Mouse (Mus musculus) C2C12 (cell line): ENCODE measurements around the gene Trim14.

ENCODE experiments used
- CTCF ChIP-seq: IDR thresholded peaks from one replicate; pipeline ENCODE4 v1.5.1; 2011; ENCODE audit not compliant: control insufficient read depth, insufficient read depth, insufficient read length
- MAX ChIP-seq: IDR thresholded peaks from one replicate; pipeline ENCODE4 v1.6.1; 2011; ENCODE audit warnings: mild to moderate bottlenecking, control low read depth
- MYOD1 ChIP-seq: IDR thresholded peaks from one replicate; pipeline ENCODE4 v1.6.1; 2011; ENCODE audit warnings: low read depth; ENCODE audit not compliant: control insufficient read depth, insufficient read length
- MYOG ChIP-seq: IDR thresholded peaks from one replicate; pipeline ENCODE4 v1.6.1; 2011; ENCODE audit not compliant: control insufficient read depth, insufficient read length; ENCODE audit errors: extremely low read depth
- USF1 ChIP-seq: IDR thresholded peaks from one replicate; pipeline ENCODE4 v1.6.1; 2011; ENCODE audit warnings: low read depth, mild to moderate bottlenecking, control low read depth, moderate library complexity

DNA sequence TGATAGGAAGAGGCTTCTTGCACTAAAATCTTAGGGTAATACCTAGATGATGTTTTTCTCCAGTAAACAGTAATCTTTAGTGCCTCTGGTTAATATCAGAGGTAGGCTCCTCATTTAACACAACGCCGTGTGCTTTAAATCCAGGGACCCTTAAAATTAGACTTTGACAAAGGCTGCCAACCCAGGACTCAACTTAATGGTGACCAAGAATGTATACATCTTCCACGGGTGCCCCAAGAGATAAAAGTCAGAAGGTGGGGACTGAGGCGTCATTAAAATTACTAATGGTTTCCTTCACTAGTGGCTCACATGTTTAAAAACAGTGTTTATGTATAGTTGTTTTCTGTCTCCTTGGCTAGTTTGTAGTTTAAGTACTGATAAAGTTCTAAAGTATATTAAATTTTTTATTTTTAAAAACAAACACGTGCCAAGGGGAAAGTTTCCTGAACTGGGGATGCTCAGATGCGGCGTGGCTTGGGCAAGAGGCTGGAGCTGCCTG, 85.9 kb downstream of the Trim14 start:
- no peak for TF ChIP-seq CTCF
- TF ChIP-seq MAX = no peak
- no peak for TF ChIP-seq MYOD1
- no peak for TF ChIP-seq USF1
- TF ChIP-seq MYOG = no peak
